Mouse (Mus musculus) ES-E14 (cell line): ENCODE measurements around the gene Asgr1. TPM values are rescaled to one million over a fixed set of nuclear protein-coding genes. Genes with fewer than 3 reads are reported as not detected.

Experiments
- DNase-seq: peaks from one replicate; pipeline ENCODE4 v3.0.0-alpha.2; 2013; ENCODE audit warnings: low read depth, low spot score
- H3K27ac ChIP-seq: 2 replicates; pipeline ENCODE4 v1.5.1; 2012; ENCODE audit warnings: low read depth, mild to moderate bottlenecking, low read length, moderate library complexity, mixed read lengths; ENCODE audit not compliant: poor library complexity, insufficient read depth, severe bottlenecking
- H3K36me3 ChIP-seq: 2 replicates; pipeline ENCODE4 v1.6.1; 2012; ENCODE audit warnings: mild to moderate bottlenecking, low read length, moderate library complexity, mixed read lengths; ENCODE audit not compliant: control insufficient read depth, poor library complexity, insufficient read depth, severe bottlenecking
- H3K4me1 ChIP-seq, 2 experiments: fragments of 150-350 bp in 1 of 2; sonication (generic) in 1 of 2; 2 replicates each; pipeline ENCODE4 v1.6.1; 2012; ENCODE audit warnings: low read length in 2 of 2, mild to moderate bottlenecking in 1 of 2, mixed read lengths in 1 of 2; ENCODE audit not compliant: control insufficient read depth in 2 of 2, insufficient read depth in 2 of 2, poor library complexity in 1 of 2
- H3K4me3 ChIP-seq, 2 experiments: fragments of 150-350 bp in 1 of 2; sonication (generic) in 1 of 2; 2 replicates each; pipeline ENCODE4 v1.5.1; 2012; ENCODE audit warnings: low read length in 2 of 2, low read depth in 1 of 2, mild to moderate bottlenecking in 1 of 2, mixed read lengths in 1 of 2; ENCODE audit not compliant: insufficient read depth in 1 of 2, poor library complexity in 1 of 2, severe bottlenecking in 1 of 2
- H3K9ac ChIP-seq: 2 replicates; pipeline ENCODE4 v1.6.1; 2012; ENCODE audit warnings: low read depth, mild to moderate bottlenecking, low read length, mixed read lengths; ENCODE audit not compliant: poor library complexity, insufficient read depth, severe bottlenecking
- H3K9me3 ChIP-seq: fragments of 150-350 bp; sonication (generic); 2 replicates; pipeline ENCODE4 v1.6.1; 2012; ENCODE audit warnings: low read depth, mild to moderate bottlenecking, low read length; ENCODE audit not compliant: control insufficient read depth, insufficient read depth
- CHD2 ChIP-seq: IDR thresholded peaks from 2 replicates; pipeline ENCODE4 v1.6.1; 2014; ENCODE audit warnings: mild to moderate bottlenecking, low read depth, low read length, inconsistent platforms
- HCFC1 ChIP-seq: IDR thresholded peaks from 2 replicates; pipeline ENCODE4 v1.6.1; 2012; ENCODE audit warnings: low read length, inconsistent platforms, borderline replicate concordance; ENCODE audit not compliant: insufficient read depth
- MAFK ChIP-seq: IDR thresholded peaks from 2 replicates; pipeline ENCODE4 v1.6.1; 2014; ENCODE audit warnings: mild to moderate bottlenecking, low read depth, low read length, inconsistent platforms; ENCODE audit not compliant: insufficient read depth
- ZC3H11A ChIP-seq: IDR thresholded peaks from 2 replicates; pipeline ENCODE4 v1.6.1; 2012; ENCODE audit warnings: low read depth, mild to moderate bottlenecking, inconsistent platforms, low read length, borderline replicate concordance
- ZNF384 ChIP-seq: IDR thresholded peaks from 2 replicates; pipeline ENCODE4 v1.6.1; 2012; ENCODE audit warnings: low read depth, low read length, inconsistent platforms
- in situ Hi-C, 2 experiments: fragments of 600-800 bp; cut with MboI; formaldehyde crosslinking; loops; one replicate each; pipeline ENCODE4 v1.15.1; 2025; ENCODE audit warnings: low sequenced_read_pairs in 2 of 2, inconsistent platforms in 1 of 2; ENCODE audit not compliant: unreplicated experiment in 2 of 2
- total RNA-seq: library from RNA; depleted of rRNA; stranded (reverse); fragments of 300-350 nt; gene quantifications from 2 replicates; pipeline ENCODE4 v1.2.3, GENCODE M21; 2012; rRNA removed

The Asgr1 gene
- 0.58 TPM in 1 of 2 replicates, not detected in the other for total RNA-seq

DNA sequence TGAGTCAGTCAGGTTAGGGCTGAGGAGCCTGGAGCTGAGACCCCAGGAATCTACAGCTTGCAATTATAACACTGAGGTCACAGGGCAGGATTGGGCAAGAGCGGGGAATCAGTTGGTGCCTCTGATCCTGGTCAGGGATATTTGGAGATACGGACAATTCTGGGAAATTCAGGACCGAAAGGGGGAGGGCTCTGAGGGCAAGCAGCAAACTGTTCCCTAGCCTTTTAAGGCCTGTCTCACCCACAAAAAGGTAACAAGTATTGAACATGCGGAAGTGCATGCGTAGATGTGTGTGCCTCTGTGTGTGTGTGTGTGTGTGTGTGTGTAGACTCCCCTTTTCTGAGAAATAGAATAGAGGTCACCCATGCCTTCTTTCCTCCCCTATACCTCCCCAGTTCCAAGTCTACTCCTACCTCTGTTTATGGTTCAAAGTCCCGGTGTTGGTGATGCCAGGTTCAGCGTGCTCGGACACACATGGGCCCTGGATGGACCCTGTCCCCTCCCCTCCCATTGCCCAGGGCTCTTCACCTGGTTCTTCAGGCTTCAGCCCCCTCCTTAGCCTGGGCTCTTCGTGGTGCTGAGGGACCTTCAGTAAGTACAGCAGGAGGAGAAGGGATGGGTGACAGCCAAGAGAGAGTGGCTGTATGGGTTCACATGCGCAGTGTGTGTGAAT is at the start of gene Asgr1:
TSS of gene Asgr1 (plus strand) at position 188 of the 673 bp plus-strand sequence.
- in situ Hi-C loops = loop anchor here in 1 of 2 experiments (10.0 kb wide), 1 partner anchor 121 kb away; no protein-coding TSS in a partner anchor
- Histone ChIP-seq H3K36me3 (no peaks in the 10 kb centered on the region), H3K9ac (no peak within 1 kb of the TSS), H3K27ac (no peak within 1 kb of the TSS), H3K4me3 (no peak within 1 kb of the TSS), H3K4me1 (peaks cover 0 to 3% of the 10 kb centered on the region in 2 experiments; a peak in 1 of 4 replicates), H3K9me3 (no peaks in the 10 kb centered on the region)
- TF ChIP-seq CHD2 = no peak
- no peak for TF ChIP-seq ZC3H11A
- TF ChIP-seq ZNF384 = no peak
- no peak for TF ChIP-seq HCFC1
- TF ChIP-seq MAFK = no peak
- no peak for DNase-seq

DNA sequence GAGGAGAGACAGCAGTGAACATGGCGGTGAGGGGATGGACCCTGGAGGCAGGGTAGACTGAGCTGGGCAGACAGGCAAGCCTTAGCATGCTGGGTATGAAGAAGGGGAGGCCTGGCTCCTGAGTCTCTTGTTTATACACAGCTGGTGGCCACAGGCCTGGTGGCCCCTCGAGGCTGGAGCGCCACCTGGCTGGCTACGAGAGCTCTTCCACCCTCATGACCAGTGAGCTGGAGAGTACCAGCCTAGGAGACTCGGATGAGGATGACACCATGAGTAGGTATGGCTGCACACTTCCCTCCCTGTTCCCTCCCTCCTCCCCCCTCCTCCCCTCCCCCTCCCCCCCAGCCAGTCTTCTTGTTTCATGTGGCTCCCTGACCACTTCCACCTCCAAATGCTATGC is 48.4 kb upstream of the Asgr1 start:
- Histone ChIP-seq H3K27ac (no peak overlapping the region), H3K4me3 (no peak overlapping the region), H3K4me1 (peaks cover 7 to 22% of the 10 kb centered on the region in 2 experiments), H3K9ac (no peak overlapping the region), H3K36me3 (peaks cover 56% of the 10 kb centered on the region), H3K9me3 (no peaks in the 10 kb centered on the region)
- DNase-seq = no peak
- no peak for TF ChIP-seq ZC3H11A
- no peak for TF ChIP-seq CHD2
- TF ChIP-seq MAFK = no peak
- TF ChIP-seq HCFC1 = no peak
- TF ChIP-seq ZNF384 = no peak
- in situ Hi-C loops = no loop called here

DNA sequence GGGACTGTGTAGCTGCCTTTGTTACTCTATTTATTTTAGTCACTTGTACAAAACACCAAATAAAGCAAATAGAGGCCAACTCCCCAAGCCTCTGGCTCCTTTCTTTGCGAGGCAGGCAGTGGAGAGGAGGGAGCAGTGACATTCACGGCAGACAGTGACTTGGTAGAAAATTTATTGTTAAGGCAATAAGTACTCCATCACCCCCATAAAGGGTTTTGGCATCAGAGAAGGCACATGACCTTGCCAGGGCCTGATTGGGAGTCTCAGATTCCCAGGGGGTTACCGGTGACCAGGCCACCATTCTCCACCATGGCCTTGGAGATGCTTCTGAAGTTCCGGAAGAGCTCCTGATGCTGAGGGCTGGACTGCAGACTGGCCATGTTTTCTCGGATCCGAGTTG is 43.9 kb upstream of the Asgr1 start:
- no peak for DNase-seq
- no peak overlapping the region for H3K4me3 ChIP-seq
- in situ Hi-C loops = no loop called here
- no peak for TF ChIP-seq CHD2
- no peak for TF ChIP-seq ZC3H11A
- TF ChIP-seq HCFC1 = no peak
- no peak for TF ChIP-seq ZNF384
- TF ChIP-seq MAFK = no peak
- H3K9me3 ChIP-seq = no peaks in the 10 kb centered on the region
- H3K27ac ChIP-seq = no peak overlapping the region
- no peak overlapping the region for H3K9ac ChIP-seq
- peaks cover 72% of the 10 kb centered on the region for H3K36me3 ChIP-seq
- peaks cover 3 to 18% of the 10 kb centered on the region in 2 experiments; a peak in 2 of 4 replicates for H3K4me1 ChIP-seq

DNA sequence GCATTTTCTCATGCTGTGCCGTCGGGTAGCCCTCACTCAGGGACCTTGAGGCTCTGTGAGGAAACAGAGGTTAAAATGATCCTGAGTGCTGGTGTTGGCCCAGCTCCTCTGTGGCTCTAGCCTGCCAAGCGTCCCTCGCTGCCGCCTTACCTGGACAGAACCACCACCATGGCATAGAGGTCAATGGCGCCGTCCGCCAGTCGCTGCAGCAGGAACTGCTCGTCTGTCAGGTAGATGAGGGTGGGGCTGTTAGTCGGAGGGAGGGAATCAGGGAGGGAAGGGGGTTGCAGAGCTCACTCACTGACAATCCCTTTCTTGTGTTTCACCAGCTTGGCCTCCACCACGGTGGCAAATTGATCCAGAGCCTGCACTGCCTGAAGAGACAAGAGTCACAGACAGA is 43.3 kb upstream of the Asgr1 start:
- TF ChIP-seq ZC3H11A (no peak), MAFK (no peak), HCFC1 (no peak), ZNF384 (no peak), CHD2 (no peak)
- H3K27ac ChIP-seq = no peak overlapping the region
- no peaks in the 10 kb centered on the region for H3K9me3 ChIP-seq
- no peak overlapping the region for H3K9ac ChIP-seq
- H3K4me1 ChIP-seq = peaks cover 0 to 13% of the 10 kb centered on the region in 2 experiments; a peak in 1 of 4 replicates
- H3K4me3 ChIP-seq = no peak overlapping the region
- peaks cover 67% of the 10 kb centered on the region for H3K36me3 ChIP-seq
- in situ Hi-C loops = no loop called here
- DNase-seq = no peak
